In the genomic region with DNA sequence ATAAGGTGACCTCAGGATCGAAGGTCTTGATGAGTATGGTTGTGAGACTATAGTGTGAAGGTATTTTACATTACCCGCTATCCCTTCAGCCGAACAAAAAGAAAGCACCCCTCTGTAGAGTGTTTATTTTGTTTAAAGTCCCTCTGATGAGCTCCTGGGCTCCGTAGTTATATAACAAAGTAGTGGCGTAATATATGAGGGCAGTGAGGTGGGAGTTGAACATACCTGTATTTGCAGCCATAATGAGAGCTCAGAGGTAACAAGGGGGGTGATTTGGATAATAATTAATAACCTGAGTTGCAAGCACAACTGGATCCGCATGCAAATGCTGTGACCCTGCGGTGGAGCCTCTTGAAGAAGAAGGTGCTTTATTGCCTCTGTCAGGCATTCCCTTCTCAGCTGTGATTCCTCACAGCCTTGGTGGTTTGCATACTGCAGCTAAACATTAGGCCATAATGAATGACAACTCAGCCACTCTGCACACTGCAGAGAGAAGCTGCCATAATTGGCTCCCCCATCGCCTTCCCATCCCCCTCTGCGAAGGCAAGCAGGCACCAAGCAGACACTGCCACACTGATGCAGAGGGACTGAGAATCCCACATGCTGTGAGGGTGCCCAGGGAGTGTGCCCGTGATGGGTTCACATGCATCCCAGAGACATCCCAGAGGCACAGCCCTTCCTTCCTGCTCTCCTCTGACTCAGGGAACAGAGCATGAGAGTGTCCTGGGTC, we compare ENCODE assay signal across 13 mouse cellular contexts.
DNase-seq lines count a peak whose midpoint lies in the region; ATAC-seq and TF ChIP-seq lines count a peak whose summit lies in the region.
"Had no signal": no experiment of that assay in that cellular context is flagged by ENCODE, and none has a peak within 500 bp of the region (broad histone marks: within the 10 kb centered on the region; RNA-seq: fewer than 3 reads in every experiment).

No protein-coding gene starts in this region.

- no peak for TF ChIP-seq POLR2A in kidney, adult 2 months (IDR thresholded peaks at IDR 0.05; ENCODE audit: low read depth, low read length)

- H3K9ac ChIP-seq in kidney, embryonic 15.5 days, result no peak overlapping the region
- H3K9ac ChIP-seq in embryonic facial prominence, embryonic 11.5 days (replicated peaks; ENCODE audit: low read length), result no peak overlapping the region
- no peak overlapping the region for H3K9ac ChIP-seq in intestine, embryonic 15.5 days
- H3K9ac ChIP-seq: embryonic facial prominence, embryonic 15.5 days; heart, embryonic 15.5 days; lung, embryonic 15.5 days had no signal

- peak; percentile 72 for ATAC-seq in kidney, embryonic 15.5 days (replicated peaks; ENCODE audit: low FRiP score)
- ATAC-seq in embryonic facial prominence, embryonic 11.5 days (replicated peaks; ENCODE audit: insufficient number of reproducible peaks, low FRiP score, low TSS enrichment, low read depth), result 0 out of 2 replicates have a peak, but pooled peaks have one; percentile 48
- peak; percentile 63 for ATAC-seq in intestine, embryonic 15.5 days

- H3K4me1 ChIP-seq in kidney, embryonic 15.5 days, result peaks cover 25% of the 10 kb centered on the region
- H3K4me1 ChIP-seq in kidney, adult 2 months (ENCODE audit: control insufficient read depth, insufficient read depth, low read length), result peaks cover 3% of the 10 kb centered on the region; the same call in 1 of the 2 replicates
- H3K4me1 ChIP-seq in embryonic facial prominence, embryonic 11.5 days (ENCODE audit: control insufficient read depth, insufficient read depth, low read length), result peaks cover 3% of the 10 kb centered on the region; the same call in 1 of the 2 replicates
- H3K4me1 ChIP-seq in intestine, embryonic 15.5 days (replicated peaks), result peaks cover 12% of the 10 kb centered on the region
- H3K4me1 ChIP-seq: embryonic facial prominence, embryonic 15.5 days; lung, embryonic 15.5 days had no signal

- H3K9me3 ChIP-seq in kidney, embryonic 15.5 days (replicated peaks), result no peaks in the 10 kb centered on the region
- H3K9me3 ChIP-seq in embryonic facial prominence, embryonic 11.5 days (replicated peaks; ENCODE audit: control insufficient read depth, low read length), result no peaks in the 10 kb centered on the region
- no peaks in the 10 kb centered on the region for H3K9me3 ChIP-seq in intestine, embryonic 15.5 days
- H3K9me3 ChIP-seq: embryonic facial prominence, embryonic 15.5 days; heart, embryonic 15.5 days; lung, embryonic 15.5 days had no signal

- no peaks in the 10 kb centered on the region for H3K27me3 ChIP-seq in kidney, embryonic 15.5 days
- no peaks in the 10 kb centered on the region for H3K27me3 ChIP-seq in kidney, adult 2 months (replicated peaks; ENCODE audit: control insufficient read depth, insufficient read depth, low read length)
- no peaks in the 10 kb centered on the region for H3K27me3 ChIP-seq in embryonic facial prominence, embryonic 11.5 days (ENCODE audit: control insufficient read depth, insufficient read depth, low read length)
- no peaks in the 10 kb centered on the region for H3K27me3 ChIP-seq in intestine, embryonic 15.5 days (replicated peaks)
- H3K27me3 ChIP-seq: embryonic facial prominence, embryonic 15.5 days; heart, embryonic 15.5 days; lung, embryonic 15.5 days had no signal

- no peak for DNase-seq in kidney, adult 2 months
- peak; percentile 6 for DNase-seq in ZHBTc4 (ENCODE audit: low read depth, low spot score)
- DNase-seq in embryonic facial prominence, embryonic 11.5 days (ENCODE audit: low spot score), result no peak
- no peak for DNase-seq in thymus, postnatal 14 days
- no peak for DNase-seq in heart, postnatal 25 days (ENCODE audit: low spot score)
- no peak for DNase-seq in heart, postnatal 4 days
- DNase-seq: cerebellum, adult 9-11 months; gastrocnemius, postnatal 10 days had no signal

- no peaks in the 10 kb centered on the region for H3K36me3 ChIP-seq in kidney, embryonic 15.5 days
- H3K36me3 ChIP-seq in kidney, adult 2 months (ENCODE audit: control insufficient read depth, insufficient read depth, low read length), result no peaks in the 10 kb centered on the region
- H3K36me3 ChIP-seq in embryonic facial prominence, embryonic 11.5 days (replicated peaks; ENCODE audit: control insufficient read depth, insufficient read depth, low read depth, low read length), result no peaks in the 10 kb centered on the region
- no peaks in the 10 kb centered on the region for H3K36me3 ChIP-seq in intestine, embryonic 15.5 days
- H3K36me3 ChIP-seq: embryonic facial prominence, embryonic 15.5 days; heart, embryonic 15.5 days; lung, embryonic 15.5 days had no signal

- intact Hi-C loops in heart, postnatal 25 days (cut with DNase I), result no loop called here

- no peak for TF ChIP-seq CTCF in kidney, adult 2 months (conservative IDR thresholded peaks at IDR 0.05; ENCODE audit: insufficient read depth, insufficient read length, low read depth, low read length)

- H3K4me2 ChIP-seq in kidney, embryonic 15.5 days, result 0 out of 2 replicates have a peak overlapping the region, but pooled peaks have one; percentile 12
- H3K4me2 ChIP-seq in embryonic facial prominence, embryonic 11.5 days (ENCODE audit: low read depth, low read length), result no peak overlapping the region
- H3K4me2 ChIP-seq in intestine, embryonic 15.5 days (replicated peaks), result 0 out of 2 replicates have a peak overlapping the region, but pooled peaks have one; percentile 2
- H3K4me2 ChIP-seq: embryonic facial prominence, embryonic 15.5 days; heart, embryonic 15.5 days; lung, embryonic 15.5 days had no signal

- no peak overlapping the region for H3K4me3 ChIP-seq in kidney, embryonic 15.5 days (replicated peaks)
- H3K4me3 ChIP-seq in kidney, adult 2 months (ENCODE audit: insufficient read depth, low read depth, low read length), result no peak overlapping the region
- H3K4me3 ChIP-seq in embryonic facial prominence, embryonic 11.5 days (ENCODE audit: low read depth, low read length), result no peak overlapping the region
- H3K4me3 ChIP-seq in intestine, embryonic 15.5 days (replicated peaks), result no peak overlapping the region
- H3K4me3 ChIP-seq: embryonic facial prominence, embryonic 15.5 days; heart, embryonic 15.5 days; lung, embryonic 15.5 days had no signal

- H3K27ac ChIP-seq in kidney, embryonic 15.5 days, result peak overlapping the region; percentile 90
- H3K27ac ChIP-seq in kidney, adult 2 months (ENCODE audit: insufficient read depth, low read depth, low read length), result no peak overlapping the region
- no peak overlapping the region for H3K27ac ChIP-seq in embryonic facial prominence, embryonic 11.5 days (replicated peaks; ENCODE audit: low read depth, low read length)
- H3K27ac ChIP-seq in intestine, embryonic 15.5 days, result no peak overlapping the region
- H3K27ac ChIP-seq: embryonic facial prominence, embryonic 15.5 days; heart, embryonic 15.5 days; lung, embryonic 15.5 days had no signal

- WGBS in kidney, embryonic 15.5 days, result 25% methylated on average over 10 of the region's 10 CpGs
- 42% methylated on average over 10 of the region's 10 CpGs for WGBS in kidney, adult 2 months
- 65% methylated on average over 10 of the region's 10 CpGs for WGBS in embryonic facial prominence, embryonic 11.5 days
- 30% methylated on average over 10 of the region's 10 CpGs for WGBS in intestine, embryonic 15.5 days
